Mouse (Mus musculus) embryo, embryonic 10 days (tissue): ENCODE measurements around the gene Hpd.

ENCODE experiments used
- DNase-seq: peaks from one replicate; pipeline ENCODE4 v3.0.0-alpha.2; 2015; ENCODE audit warnings: low spot score

Hpd gene

GRCm38 (mm10) chr5:123147569-123147968 is 35.0 kb downstream of the Hpd start:
- DNase-seq, result no peak

GRCm38 (mm10) chr5:123146357-123146756 is 36.2 kb downstream of the Hpd start:
- no peak for DNase-seq

GRCm38 (mm10) chr5:123144746-123145590 is 37.6 kb downstream of the Hpd start:
- no peak for DNase-seq

- DNase-seq, result no peak
These were observed 38.4 kb downstream of the Hpd start for GRCm38 (mm10) chr5:123143971-123144745.

GRCm38 (mm10) chr5:123143251-123143970 is 39.1 kb downstream of the Hpd start:
- DNase-seq, result peak; percentile 36

- DNase-seq, result peak; percentile 80
These were observed 40.1 kb downstream of the Hpd start, which contains the start of gene Setd1b for GRCm38 (mm10) chr5:123142161-123143157. Setd1b (plus strand) TSS chr5:123142193.

GRCm38 (mm10) chr5:123141555-123142160 is 40.9 kb downstream of the Hpd start:
- peak; percentile 80 for DNase-seq

GRCm38 (mm10) chr5:123140694-123141554 is 41.6 kb downstream of the Hpd start:
- DNase-seq, result peak; percentile 95

- DNase-seq, result peak; percentile 51
These were observed 42.6 kb downstream of the Hpd start for GRCm38 (mm10) chr5:123139722-123140627.

GRCm38 (mm10) chr5:123138953-123139721 is 43.4 kb downstream of the Hpd start:
- DNase-seq, result peak; percentile 81

- DNase-seq, result peak; percentile 88
These were observed 44.2 kb downstream of the Hpd start for GRCm38 (mm10) chr5:123138230-123138911.

GRCm38 (mm10) chr5:123137910-123138229 is 44.7 kb downstream of the Hpd start:
- no peak for DNase-seq

- peak; percentile 85 for DNase-seq
These were observed 45.2 kb downstream of the Hpd start for GRCm38 (mm10) chr5:123137044-123137909.

GRCm38 (mm10) chr5:123136361-123137043 is 46.0 kb downstream of the Hpd start:
- peak; percentile 90 for DNase-seq

- DNase-seq, result peak; percentile 71
These were observed 46.8 kb downstream of the Hpd start for GRCm38 (mm10) chr5:123135471-123136360.
